Mouse (Mus musculus) spleen, embryonic (tissue): ENCODE measurements around the gene Tns4.

Experiments used
- CTCF ChIA-PET: fragments of 350-600 bp; sonication (Branson Sonifier 250); formaldehyde crosslinking; loops from one replicate; lab custom pipeline; 2022; lab: Charles Lee

Tns4 gene

DNA sequence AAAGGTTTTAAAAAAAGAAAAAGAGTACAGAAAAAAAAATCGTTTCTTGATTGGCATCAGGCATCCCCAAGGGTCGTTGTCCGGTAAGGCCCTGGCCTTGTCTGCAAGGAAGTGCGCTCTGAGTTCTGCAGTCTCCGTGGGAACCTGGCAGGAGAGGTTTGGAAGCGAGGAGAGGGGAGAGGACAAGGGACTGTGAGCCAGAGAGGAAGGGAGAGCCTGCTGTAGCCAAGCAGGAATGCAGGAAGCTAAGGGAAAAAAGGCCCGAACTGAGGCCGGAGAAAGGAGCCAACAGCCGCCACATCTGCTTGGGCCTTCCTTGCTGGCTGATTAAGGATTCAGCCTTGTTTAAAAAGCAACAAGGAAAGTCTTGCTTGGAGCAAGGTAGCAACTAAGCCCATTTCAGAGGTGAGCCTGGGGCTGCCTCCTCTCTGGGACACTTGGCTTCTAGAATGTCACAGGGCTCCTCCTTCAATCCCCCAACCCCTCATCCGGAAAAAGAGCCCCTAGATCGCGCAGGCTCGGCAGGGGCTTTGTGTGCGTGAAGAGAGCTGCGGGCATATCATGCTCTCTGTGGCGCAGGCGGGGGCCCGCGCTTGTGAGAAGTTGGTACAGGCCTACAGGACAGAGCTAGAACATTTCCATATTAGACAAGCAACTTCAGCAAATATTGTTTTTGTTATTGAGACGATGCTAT, 31.6 kb upstream of the Tns4 start:
- CTCF ChIA-PET = interaction anchor here (0.5 kb wide), 1 partner anchor 248 kb away, joined by 7 read pairs; no protein-coding TSS in a partner anchor

DNA sequence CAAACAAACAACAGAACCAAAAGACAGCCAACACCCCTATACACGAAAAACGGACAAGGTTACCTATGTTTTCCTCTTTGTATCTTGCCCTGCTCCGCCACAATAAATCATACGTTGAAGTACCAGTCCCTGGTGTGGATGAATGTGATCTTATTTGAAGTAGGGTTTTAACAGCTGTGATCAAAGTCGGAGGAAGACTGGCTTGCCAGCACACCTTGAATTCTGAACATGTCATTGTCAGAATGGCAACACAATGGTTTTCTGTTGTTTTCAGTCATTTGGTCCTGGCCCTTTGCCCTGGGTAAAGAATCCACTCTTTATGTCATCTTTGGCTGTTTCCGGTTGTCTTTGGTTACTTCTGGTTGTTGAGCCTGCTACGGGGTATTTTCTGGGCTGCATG, 29.9 kb upstream of the Tns4 start:
- CTCF ChIA-PET = no interaction called here

GRCm38 (mm10) chr11:99118420-99118819, 29.3 kb upstream of the Tns4 start:
- CTCF ChIA-PET = no interaction called here

DNA sequence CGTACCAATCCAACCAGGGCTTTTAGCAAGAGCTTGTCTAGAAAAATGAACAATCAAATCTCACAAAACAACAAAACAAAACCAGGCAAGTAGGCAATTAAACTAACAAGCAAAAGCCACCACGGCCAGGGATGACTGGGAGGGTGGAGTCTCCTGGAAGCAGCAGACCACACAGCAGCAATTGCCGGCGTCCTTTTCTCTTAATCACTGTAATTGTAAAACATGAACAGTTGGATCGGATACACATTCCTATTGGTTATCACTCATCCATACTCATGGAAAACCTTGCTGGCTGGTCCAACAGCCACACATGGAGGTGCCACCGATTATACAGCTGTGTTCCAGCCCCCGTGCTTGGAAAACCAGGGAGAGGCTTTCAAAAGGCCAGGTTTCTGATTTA, 28.8 kb upstream of the Tns4 start:
- CTCF ChIA-PET = no interaction called here

- CTCF ChIA-PET = no interaction called here
Measured at GRCm38 (mm10) chr11:99115940-99116339, 26.8 kb upstream of the Tns4 start.

DNA sequence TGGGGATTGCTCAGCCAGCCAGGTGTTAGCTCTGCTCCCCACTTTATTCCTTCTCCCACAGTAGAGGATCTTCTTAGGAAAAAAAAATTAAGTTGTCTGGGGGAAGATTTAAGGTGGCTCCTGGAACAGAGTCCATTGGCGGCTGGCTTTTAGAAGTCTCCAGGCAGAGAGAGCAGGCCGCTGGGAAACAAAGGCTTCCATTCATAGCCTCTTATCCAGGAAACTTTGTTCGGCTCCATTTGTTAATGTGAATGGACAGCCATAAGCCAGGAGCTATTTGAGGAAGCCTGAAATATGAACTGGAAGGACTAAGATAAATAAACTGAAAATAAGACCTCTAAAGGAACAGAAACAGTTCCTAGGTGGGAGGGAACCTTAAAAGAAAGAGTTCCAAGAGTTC, 24.0 kb upstream of the Tns4 start:
- CTCF ChIA-PET = interaction anchor here (0.6 kb wide), 2 partner anchors 72 to 403 kb away, joined by 5 to 12 read pairs; no protein-coding TSS in a partner anchor

DNA sequence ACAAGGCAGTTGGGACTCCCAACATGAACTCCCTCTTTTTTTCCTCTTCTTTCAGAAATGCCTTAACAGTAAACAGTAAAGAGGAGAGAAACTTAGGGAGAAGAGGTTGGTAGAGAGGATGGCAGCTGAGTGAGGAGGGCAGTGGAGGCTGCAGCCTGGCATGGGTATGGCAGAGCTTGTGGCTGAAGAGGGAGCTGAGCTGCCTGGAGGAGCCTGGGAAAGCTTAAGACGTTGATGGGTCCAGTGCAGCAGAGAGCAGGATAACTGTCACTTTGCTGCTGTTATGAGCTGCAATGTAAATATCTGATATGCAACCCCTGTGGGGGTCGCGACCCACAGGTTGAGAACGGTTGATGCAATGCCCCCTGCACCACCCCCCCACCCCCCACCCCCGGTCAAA, 23.6 kb upstream of the Tns4 start:
- CTCF ChIA-PET = interaction anchor here (0.6 kb wide), 2 partner anchors 71 to 403 kb away, joined by 5 to 12 read pairs; no protein-coding TSS in a partner anchor

- CTCF ChIA-PET = interaction anchor here (0.6 to 0.7 kb wide), 2 partner anchors 95 to 138 kb away, joined by 3 to 18 read pairs; no protein-coding TSS in a partner anchor
Measured at GRCm38 (mm10) chr11:99111631-99112030, 22.5 kb upstream of the Tns4 start.

DNA sequence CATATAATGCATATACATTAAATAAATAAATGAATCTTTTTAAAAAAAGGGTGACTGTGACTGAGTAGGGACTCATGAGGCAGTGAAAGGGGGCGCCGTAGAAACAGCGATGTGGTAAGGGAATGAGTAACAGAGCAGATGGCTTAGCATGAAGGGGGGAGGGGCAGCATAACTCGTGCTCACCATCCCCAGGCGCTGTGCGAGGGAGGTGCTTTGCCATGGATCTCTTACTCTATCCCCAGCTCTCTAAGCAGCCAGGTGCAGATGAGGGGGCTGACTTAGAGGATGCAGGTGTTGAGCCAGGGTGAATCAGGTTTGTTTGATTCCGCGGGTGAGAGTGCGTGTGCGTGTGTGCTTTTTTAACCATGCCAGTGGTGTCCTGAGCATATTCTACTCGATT, 22.0 kb upstream of the Tns4 start:
- CTCF ChIA-PET = no interaction called here

- CTCF ChIA-PET = interaction anchor here (0.7 kb wide), 1 partner anchor 27 kb away, joined by 5 read pairs; no protein-coding TSS in a partner anchor
Measured at GRCm38 (mm10) chr11:99110370-99111110, 21.4 kb upstream of the Tns4 start.

DNA sequence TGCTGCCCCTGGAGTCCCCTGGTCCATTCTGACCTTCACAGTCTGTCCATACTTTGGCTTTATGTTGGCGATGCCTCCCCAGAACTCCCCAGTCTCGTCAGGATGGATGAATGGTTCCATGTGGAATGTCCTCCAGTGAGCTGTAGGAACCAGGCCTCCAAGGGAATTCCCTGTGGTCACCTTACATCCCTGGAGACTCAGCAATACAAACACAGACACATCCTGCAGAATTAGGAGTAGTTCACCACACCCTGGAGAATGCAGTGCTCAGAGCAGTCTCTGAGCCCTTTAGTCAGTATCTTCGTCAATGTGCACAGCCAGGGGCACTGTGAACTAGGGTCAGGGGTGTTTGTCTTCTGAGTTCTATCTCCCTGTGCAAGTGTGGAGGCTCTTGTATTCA, 19.2 kb upstream of the Tns4 start:
- CTCF ChIA-PET = interaction anchor here (0.6 kb wide), 1 partner anchor 73 kb away, joined by 3 read pairs; no protein-coding TSS in a partner anchor

- CTCF ChIA-PET = interaction anchor here (0.5 to 0.6 kb wide), 2 partner anchors 338 to 889 kb away, joined by 5 to 9 read pairs; no protein-coding TSS in a partner anchor
Measured at GRCm38 (mm10) chr11:99105981-99106726, 17.0 kb upstream of the Tns4 start.

GRCm38 (mm10) chr11:99104609-99105410, 15.7 kb upstream of the Tns4 start:
- CTCF ChIA-PET = interaction anchor here (0.5 kb wide), 2 partner anchors 21 to 102 kb away, joined by 3 to 4 read pairs; no protein-coding TSS in a partner anchor

GRCm38 (mm10) chr11:99102575-99103270, 13.6 kb upstream of the Tns4 start:
- CTCF ChIA-PET = no interaction called here

DNA sequence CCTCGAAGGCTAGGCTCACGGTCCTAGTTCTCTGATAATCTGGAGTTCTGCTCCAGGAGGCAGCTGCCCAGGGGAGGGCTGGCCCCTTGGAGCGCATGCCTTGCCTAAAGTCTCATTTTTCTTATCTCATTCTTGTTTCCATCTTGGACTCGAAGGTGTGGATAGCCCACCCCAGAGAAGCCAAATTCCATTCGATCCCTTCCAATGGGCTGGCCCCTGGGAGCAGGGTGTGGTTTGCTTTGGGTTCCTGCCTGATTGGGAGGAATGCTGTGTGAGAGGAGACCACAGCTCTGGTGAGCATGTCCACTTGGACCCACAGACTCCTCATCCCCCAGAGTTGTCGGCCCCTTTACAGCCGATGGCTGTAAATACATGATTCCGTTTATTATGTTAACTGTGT, 12.6 kb upstream of the Tns4 start:
- CTCF ChIA-PET = no interaction called here

DNA sequence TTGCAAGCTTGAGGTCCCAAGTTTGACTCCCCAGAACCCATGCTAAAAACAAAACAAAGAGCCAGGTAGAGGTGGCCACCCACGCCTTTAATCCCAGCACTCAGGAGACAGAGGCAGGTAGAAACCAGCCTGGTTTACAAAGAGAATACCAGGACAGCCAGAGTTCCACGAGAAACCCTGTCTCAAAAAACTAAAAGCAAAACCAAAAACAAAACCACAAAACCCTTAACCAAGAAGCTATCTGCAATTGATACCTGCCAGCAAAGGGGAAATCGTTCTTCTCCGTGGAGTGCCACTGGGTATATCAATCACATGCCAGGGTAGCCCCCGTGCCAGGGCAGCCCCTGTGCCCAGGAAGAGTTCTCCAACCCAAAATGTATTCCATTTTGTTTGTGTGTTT, 11.1 kb upstream of the Tns4 start:
- CTCF ChIA-PET = no interaction called here

GRCm38 (mm10) chr11:99099516-99099915, 10.4 kb upstream of the Tns4 start:
- CTCF ChIA-PET = interaction anchor here (0.7 kb wide), 1 partner anchor 29 kb away, joined by 20 read pairs; no protein-coding TSS in a partner anchor

DNA sequence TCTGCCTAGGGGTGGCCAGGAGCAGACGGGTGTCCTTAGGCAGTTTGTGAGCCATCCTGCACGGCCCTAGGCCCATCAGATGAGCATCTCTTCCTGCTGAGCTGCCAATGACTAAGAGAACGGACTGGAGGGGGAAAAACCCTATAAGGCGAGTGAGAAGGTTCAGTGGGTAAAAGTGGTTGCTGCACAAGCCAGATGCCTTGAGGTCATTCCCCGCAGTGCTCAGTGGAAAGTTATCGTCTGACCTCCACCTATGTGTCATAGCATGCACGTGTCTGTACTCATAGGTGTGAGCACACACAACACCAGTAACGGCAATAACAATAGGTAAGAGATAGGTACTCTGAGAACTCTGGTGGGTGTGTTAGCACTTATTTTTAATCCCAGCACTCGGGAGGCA, 9.8 kb upstream of the Tns4 start:
- CTCF ChIA-PET = interaction anchor here (0.7 kb wide), 1 partner anchor 29 kb away, joined by 20 read pairs; no protein-coding TSS in a partner anchor

DNA sequence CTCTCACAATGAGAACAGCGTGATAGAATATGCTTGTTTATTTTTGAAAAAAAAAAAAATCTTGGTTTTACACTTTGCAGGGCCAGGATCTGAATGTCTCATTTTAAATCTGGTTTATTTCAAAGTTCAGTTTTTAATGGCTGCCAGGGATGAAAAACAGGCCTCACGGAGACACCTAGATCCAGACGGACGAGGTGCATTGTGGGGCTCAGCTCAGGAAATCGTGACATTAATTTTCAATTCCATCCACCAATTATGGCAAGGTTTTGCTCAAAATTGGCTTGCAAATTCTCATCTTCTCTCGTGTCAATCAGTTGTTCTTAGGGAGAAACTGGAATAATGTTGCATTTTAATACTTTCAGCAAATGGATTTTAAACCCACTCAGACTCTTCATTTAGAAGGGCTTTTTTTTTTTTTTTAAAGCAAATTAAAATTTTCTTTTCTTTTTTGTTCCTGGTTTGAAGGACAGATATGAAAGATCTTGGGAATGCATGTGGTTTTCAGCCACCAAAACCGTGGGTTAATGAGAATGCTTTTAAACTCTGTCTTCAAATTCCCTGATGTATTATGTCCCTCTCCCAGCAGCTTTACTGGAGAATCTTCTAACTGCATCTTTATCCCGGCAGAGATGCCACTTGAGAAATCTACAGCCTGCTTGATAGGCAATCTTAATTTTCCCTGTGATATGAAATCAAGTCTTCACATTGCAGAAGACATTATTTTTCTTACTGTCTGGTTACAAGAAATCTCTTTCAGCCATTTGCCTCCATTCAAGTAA, 8.1 kb upstream of the Tns4 start:
- CTCF ChIA-PET = interaction anchor here (0.6 to 0.7 kb wide), 3 partner anchors 27 to 257 kb away, joined by 4 to 6 read pairs (median 5); partner anchors contain the start of gene Gjd3
